Mouse (Mus musculus) heart, adult 9 months (tissue): ENCODE measurements at regions not wholly inside any gene's neighbourhood (a gene's known extent, or its start where the extent isn't known, plus 50 kb on each side); places are given as distances from the start of the nearest gene placed in this dataset.

ENCODE experiments used
- DNase-seq, 2 experiments: peaks; one replicate each; pipeline ENCODE4 v3.0.0; 2022; ENCODE audit warnings: low spot score in 2 of 2

- peak in 1 of 2 experiments; percentile 4 for DNase-seq
These were observed 398.0 kb downstream of the Prim2 start for GRCm38 (mm10) chr1:33271437-33272145.

- no peak for DNase-seq
These were observed 400.4 kb downstream of the Prim2 start for GRCm38 (mm10) chr1:33269162-33269561.

- peak; percentile 10 to 16 for DNase-seq
These were observed 403.7 kb downstream of the Prim2 start for GRCm38 (mm10) chr1:33265731-33266415.

DNA sequence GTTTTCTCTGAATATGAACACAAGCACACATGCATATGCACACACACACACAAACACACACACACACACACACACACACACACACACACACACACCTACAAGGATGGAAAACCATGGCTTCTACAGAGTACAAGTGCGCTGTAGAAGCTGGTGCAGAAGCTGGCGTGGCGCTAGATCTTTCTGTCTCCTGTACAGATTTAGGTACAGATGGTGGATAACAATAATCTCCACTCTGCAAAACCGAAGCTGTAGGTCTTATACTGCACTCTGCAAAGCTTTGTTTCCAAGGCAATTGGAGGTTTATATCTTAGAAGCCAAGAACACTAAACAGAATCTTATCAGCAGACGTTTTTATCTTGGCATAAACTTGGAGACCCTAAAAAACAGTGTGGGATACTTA lies 420.1 kb downstream of the Prim2 start:
- no peak for DNase-seq

DNA sequence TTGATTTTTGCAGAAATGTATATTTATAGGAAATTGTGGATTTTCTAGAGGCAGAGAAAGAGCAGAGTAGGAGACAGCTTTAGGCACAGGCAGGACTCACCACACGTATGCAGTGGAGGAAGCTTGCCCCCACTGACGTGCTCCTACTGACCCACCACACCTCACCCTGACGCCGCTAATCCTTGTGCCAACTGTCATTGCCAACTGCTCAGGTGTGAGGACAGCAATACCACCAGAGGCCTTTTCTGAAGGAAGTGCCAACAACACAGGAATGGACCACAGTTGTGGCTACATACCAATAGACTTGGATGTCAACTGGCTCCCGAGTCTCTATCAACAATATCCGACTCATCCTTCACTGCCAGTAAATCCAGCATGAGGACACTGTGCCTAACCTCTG lies 422.5 kb downstream of the Prim2 start:
- DNase-seq, result no peak

GRCm38 (mm10) chr1:33245186-33245585 lies 424.4 kb downstream of the Prim2 start:
- DNase-seq, result no peak

DNA sequence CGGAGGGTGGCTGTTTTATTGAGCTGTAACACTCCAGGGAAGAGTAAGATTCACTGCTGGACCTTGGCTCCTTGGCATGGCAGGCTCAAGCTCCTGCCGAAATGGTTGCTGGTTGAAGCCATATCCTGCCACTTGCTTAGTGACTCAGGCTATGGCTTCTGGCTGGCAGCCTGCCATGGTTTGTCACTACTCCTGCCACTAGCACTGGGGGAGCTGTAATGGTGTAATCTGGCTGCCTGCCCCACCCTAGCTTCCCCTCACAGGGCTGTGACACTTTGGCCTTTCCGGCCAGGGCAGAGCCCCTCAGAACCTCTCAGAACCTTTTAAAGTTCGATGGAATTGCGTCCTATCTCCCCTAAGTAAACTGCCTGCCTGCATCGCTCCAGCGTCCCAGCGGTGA lies 424.9 kb downstream of the Prim2 start:
- DNase-seq, result no peak

GRCm38 (mm10) chr1:33222997-33223396 lies 446.6 kb downstream of the Prim2 start:
- DNase-seq, result no peak

GRCm38 (mm10) chr1:33214815-33215214 lies 454.8 kb downstream of the Prim2 start:
- DNase-seq, result no peak

DNA sequence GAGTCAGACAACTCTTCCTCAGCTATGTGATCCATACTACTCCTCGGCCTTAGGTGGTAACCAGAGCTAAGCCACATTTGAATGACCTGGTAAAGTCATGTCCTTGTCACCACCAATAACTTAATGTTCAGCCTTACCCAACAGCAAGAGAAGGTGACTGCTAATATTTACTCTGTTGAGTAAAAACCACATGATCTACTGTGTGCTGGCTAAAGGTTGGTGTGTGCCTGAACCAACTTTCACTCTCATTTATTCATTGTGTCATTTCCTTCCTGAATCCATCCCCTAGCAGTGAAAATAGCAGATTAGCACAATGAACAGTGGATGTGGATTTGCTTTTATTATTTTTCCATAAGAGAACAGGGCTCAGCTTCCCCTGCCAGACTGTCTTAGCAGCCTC lies 455.2 kb downstream of the Prim2 start:
- no peak for DNase-seq

- no peak for DNase-seq
These were observed 467.9 kb downstream of the Prim2 start for GRCm38 (mm10) chr1:33201571-33202189.

GRCm38 (mm10) chr1:33195114-33195513 lies 474.5 kb downstream of the Prim2 start:
- no peak for DNase-seq

- DNase-seq, result no peak
These were observed 494.8 kb downstream of the Prim2 start for GRCm38 (mm10) chr1:33174646-33175435.

- DNase-seq, result no peak
These were observed 532.6 kb downstream of the Prim2 start for GRCm38 (mm10) chr1:33136991-33137390.

DNA sequence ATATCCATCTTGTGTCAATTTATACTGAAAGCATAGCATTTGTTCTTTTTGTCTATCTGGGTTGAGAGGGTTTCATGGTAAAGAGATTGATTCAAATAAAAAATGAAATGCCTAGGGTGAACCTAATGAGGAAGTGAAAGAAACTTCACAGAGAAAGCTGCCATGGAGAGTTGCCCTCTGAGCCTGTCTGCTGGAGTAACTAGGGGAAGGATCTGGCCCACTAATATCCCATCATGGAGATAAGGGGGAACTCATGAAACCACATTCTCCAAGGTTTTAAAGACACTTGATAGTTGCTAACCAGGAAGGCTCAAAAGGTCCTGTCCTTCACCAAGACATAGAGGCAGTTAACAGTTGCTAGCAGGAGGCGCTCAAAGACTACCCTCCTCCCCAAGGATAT lies 539.2 kb downstream of the Prim2 start:
- DNase-seq, result no peak

GRCm38 (mm10) chr1:33125062-33125461 lies 544.5 kb downstream of the Prim2 start:
- DNase-seq, result no peak

- no peak for DNase-seq
These were observed 559.2 kb upstream of the Gm5415 start for GRCm38 (mm10) chr1:33106286-33106685.

GRCm38 (mm10) chr1:33104296-33104695 lies 557.2 kb upstream of the Gm5415 start:
- DNase-seq, result no peak

DNA sequence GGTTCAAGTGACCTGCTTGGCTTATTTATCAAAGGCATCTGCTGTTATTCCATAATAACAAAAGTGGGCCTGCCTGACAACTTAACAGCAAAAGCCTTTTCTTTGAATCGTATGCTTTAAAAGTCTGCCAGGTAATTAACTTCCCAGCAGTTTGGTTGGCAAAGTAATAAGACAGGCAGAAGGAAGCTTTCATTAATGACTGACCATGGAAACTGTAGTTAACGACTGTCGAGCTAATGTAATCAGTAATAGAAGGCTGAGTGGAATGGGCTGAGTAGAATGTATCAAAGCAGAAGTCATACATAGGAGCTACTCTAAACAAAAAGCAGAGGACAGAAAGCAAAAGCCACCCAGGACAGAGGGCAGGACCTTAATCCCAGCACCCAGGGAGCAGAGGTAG lies 551.0 kb upstream of the Gm5415 start:
- no peak for DNase-seq

DNA sequence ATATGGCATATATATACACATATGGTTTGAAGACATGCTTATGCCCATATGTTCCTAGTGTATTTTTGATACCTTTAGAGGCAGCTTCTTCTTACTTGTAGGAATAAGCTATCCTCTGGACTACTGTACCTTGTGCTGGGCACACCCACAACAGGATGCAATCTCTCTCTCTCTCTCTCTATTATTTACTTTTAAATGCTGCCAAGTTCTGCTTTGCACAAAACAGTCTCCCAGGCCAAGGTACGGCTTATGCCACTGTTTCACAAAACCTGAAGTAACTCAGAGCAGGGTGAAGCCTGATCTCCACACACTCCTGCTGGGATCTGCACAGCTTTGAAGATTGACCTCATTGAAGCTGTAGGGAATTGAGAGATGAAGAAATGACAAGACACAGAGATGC lies 549.8 kb upstream of the Gm5415 start:
- DNase-seq, result no peak

DNA sequence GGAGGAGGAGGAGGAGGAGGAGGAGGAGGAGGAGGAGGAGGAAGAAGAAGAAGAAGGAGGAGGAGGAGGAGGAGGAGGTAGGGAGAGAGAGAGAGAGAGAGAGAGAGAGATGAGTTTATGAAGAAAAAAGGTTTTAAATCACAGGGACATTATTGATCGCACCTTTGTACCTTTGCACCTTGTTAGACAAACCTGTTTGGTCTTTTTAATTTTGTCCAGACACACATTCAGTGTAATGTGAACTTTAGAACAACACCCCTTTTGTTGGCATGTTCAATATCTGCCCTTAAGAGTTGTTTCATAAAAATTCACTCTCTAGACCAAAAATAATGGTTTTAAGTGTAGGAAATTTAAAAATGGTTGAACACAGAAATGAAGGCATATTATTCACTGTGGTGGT lies 527.5 kb upstream of the Gm5415 start:
- no peak for DNase-seq

GRCm38 (mm10) chr1:33058010-33058409 lies 510.9 kb upstream of the Gm5415 start:
- DNase-seq, result peak; percentile 47 to 53
